Mouse (Mus musculus) retina, postnatal 1 day (tissue): ENCODE measurements at regions not wholly inside any gene's neighbourhood (a gene's known extent, or its start where the extent isn't known, plus 50 kb on each side); places are given as distances from the start of the nearest gene placed in this dataset.

Experiments used
- DNase-seq: peaks from one replicate; pipeline ENCODE4 v3.0.0-alpha.2; 2012

DNA sequence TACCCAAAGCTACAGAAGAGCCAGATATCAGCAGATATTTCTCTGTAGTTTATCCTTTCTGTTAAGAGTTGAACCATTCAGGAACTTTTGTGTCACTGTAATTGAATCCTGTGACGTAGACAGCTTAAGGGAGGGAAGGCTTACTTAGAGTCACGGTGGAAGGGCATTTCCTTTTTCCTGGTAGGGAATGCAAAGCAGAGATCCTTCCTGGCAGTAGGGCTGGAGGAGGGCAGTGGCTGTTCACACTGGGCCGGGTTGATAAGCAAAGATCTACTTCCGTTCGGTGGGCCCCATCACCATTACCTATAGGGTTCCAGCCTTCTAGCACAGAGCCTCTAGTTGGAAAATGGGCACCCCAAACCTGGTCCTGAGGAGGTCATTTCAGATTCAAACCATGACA, 710.7 kb upstream of the Car8 start:
- DNase-seq: no peak

DNA sequence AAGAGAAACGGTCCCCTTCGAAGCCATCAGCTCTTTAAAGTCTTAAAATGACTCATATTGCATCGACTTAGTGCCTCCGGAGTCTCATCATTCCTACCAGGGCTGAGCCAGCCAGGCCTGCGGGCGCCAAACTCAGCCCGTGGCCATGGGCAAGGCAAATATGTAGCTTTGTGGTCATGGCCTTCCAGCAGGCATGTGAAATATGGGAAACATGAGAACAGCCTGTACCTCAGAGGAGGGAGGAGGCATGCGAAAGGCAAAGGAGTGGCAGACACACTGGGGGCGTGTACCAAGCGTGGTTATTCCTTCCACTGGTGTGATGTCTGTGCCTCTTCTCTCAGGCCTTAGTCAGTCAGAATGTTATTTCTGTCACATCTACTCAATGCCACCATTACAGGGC, 706.3 kb upstream of the Car8 start:
- no peak for DNase-seq

DNA sequence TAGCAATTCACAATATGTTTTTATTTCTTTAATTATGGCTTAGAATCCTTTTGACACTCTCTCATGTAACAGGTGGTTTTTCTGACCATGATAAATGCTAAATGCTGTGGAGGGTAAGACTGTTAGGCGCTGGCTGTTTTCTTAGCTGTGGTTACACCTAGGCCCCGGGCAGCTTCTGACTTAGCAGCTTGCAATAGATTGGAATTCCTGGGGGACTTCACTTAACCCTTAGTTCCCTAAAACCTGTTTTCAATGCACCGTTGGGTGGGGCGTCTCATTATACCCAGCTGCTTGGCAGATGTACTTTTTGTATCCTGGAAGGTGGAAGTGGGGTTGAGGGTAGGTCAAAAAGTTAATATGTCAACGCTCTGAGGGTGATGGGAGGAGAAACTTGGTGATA, 704.2 kb upstream of the Car8 start:
- no peak for DNase-seq

DNA sequence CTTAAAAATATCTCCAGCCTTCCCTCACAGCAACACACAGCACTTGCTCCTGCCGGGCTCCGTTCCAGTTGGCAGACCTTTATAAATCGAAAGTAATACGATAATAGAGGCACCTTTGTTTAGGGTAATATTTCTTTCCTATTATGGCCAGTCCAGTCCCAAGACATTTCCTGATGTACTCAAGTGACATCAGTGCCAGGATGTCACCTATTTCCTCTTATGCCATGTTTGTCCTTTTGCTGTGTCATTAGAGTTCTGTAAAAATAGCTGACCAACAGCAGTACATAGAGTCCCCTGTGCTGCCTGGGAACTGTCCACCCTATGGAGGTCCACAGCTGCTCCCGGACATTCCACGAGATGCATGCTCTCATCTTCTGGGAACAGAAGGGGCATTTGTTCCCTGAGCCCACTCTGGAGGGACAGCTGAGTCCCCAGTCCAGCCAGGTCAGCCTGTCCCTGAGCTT, 700.1 kb upstream of the Car8 start:
- peak; percentile 75 for DNase-seq

DNA sequence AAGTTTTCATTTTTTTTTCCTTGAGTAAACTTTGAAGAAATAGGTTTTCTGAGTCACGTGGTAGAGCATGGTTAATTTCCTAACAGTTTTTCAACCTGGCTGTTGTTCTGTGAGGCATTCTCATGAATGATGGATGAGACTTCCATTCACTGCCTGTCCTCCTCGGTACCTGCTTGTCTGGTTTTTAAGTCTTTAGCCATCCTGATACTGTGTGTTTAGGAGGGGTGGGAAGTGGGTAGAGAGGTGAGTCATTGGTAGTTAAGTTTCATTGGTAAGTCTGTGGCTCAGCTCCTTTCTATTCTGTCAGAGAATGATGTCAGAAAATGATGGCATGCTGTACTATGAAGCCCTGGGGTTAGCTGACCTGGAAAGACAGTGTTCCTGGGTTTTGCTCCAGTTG, 697.1 kb upstream of the Car8 start:
- DNase-seq: no peak

DNA sequence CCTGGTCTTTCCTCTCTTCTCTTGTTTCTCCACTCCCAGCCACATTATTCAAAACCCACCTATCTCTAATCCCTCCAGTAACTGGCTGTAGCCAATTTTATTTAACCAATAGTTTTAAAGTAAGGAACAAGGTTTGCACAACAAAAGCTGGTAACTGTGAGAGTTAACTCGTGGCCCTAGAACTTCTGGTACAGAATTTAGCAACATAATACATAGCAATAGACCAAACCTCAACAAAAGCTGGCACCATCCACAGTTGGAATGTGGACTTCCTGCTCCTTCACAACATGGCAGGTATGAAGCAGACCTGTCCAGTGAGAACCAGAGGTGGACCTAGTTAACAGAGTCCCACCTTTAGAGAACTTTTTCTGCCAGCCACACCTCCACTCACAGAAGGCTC, 695.7 kb upstream of the Car8 start:
- no peak for DNase-seq

DNA sequence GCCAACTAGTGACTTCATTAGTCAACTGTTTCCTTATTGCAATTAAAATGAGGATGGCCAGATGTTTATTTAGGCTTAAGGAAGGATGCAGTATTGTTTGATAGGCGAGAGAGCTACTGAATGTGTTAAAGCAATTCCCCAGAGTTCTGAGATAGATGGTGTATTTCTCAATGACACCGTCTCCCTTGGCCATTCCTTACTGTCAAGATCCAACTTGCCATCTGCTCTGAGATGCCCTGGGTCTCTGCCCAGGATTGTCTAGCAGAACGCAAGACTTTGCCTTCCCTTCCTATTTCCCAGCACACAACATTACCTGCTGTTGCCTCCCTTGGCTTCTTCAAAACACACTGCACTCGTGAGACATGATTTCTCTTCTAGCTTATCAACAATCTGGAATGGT, 690.5 kb upstream of the Car8 start:
- no peak for DNase-seq

DNA sequence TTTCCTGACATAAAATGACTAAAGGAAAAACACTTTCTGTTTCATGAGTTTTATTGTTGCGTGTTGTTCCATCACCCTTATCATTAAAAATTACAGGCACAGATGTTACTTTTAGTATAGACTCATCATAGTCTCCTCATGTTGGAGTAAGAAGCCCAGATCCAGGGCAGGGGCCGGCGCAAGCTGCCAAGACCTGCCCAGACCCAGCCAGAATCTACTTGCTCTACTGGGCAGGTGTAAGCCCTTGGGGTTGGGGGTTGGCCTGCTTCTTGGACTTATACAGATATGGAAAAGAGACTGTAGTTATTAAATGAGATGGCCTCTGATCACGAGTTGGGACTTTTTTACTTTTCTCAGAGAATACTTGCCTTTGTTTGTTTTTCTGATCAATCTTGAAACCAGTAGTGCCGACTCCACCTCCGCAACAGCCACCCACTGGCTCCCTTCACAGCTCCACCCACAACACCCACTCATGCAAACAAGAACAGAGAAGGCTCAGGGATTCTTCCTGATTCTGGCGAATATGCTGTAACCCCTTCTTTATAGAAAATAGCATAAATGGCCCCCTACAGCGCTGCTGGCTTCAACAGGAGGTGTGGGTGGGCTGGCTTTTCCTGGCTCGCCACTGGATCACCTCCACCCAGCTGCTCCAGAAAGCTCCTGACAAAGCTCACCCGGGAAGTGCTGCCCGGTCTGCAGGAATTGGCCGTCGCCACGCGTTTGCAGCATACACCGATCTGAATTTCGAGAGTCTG, 689.9 kb upstream of the Car8 start:
- no peak for DNase-seq

DNA sequence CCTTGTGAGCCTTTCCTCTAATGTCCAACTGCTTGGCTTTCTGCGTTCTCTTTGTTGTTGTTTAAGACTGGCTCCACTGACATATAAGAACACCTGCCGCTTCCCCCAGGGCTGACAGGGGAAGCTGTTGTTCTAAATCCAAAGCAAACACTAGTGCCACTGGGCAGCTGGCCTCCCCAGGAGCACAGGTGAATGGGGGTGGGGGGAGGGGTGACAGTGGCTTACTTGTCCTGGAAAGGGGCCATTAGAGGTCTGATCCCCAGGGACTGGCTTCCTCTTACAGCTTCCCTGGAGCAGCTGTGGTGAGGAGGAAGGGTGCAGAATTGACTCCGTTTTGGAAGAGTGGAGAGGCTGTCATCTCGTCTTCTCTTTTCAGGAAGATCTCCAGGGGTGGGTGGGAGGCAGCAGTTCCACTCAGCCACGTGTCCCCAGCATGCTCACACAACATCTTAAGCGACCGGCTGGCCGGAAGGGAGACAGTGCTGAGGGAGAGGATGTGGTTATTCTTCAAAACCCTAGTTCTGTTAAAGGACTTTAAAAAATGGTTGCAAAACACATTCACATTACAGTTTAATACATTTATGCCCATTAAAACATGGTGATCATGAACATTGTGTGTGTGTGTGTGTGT, 688.5 kb upstream of the Car8 start:
- no peak for DNase-seq

DNA sequence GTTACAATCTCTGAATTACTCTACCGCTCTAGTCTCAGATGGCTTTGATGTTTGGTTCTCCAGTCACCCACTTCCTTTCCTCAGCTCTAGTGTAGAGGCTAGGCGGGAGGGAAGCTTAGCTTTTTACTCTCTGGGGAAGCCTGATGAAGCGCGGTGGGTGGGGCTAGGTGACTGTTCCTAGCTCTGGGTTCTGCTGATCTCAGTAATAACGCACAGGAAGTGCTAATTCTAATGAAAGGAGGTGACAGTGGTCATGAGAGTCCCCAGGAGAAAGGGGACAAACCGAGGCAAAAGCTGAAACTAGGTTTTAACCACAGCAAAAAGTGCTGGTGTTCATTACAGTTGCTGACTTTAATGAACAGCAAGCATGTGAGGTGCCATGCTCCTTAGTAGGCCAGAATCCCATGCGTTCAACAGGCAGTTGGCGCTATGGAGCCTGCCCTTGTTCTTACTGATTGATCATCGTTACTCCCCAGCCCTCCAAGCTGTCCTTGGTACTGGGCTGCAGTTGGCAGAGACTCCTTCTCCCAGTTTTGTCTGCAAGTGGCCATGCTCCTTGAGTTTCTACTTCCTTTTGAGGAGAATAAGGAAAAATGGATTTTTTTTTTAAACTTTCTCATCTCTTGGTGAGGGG, 687.9 kb upstream of the Car8 start:
- DNase-seq: no peak

DNA sequence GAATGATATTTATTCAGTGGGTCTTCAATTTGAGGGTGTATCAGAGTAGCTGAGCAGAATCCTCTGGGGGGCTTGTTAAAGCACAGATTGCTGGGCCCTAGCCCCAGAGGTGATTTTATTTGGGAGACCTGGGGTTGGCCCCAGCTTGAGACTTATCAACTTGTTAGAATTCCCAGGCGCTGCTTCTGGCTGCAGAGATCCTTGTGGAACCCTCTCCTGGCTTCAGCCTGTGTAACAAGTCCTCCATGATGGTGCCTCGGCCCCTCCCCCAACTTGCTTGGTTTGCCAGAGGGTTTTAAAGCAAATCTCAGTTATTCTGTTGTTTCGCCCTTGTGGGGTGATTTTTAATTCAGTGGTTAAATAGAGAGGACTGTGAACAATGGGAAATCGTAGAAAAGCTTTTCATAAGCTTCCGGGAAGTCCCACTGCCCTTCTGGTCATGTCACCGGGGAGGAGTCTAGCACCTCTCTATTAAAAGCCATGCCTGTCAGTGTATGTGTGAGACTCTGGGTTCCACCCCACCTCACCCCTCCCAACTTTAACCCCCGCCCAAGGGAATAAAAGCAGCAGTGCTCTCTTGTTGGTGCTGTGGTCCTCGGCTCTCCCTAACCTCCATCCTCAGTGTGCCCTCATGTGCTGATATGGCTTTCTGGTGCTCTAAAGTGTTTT, 684.0 kb upstream of the Car8 start:
- no peak for DNase-seq

DNA sequence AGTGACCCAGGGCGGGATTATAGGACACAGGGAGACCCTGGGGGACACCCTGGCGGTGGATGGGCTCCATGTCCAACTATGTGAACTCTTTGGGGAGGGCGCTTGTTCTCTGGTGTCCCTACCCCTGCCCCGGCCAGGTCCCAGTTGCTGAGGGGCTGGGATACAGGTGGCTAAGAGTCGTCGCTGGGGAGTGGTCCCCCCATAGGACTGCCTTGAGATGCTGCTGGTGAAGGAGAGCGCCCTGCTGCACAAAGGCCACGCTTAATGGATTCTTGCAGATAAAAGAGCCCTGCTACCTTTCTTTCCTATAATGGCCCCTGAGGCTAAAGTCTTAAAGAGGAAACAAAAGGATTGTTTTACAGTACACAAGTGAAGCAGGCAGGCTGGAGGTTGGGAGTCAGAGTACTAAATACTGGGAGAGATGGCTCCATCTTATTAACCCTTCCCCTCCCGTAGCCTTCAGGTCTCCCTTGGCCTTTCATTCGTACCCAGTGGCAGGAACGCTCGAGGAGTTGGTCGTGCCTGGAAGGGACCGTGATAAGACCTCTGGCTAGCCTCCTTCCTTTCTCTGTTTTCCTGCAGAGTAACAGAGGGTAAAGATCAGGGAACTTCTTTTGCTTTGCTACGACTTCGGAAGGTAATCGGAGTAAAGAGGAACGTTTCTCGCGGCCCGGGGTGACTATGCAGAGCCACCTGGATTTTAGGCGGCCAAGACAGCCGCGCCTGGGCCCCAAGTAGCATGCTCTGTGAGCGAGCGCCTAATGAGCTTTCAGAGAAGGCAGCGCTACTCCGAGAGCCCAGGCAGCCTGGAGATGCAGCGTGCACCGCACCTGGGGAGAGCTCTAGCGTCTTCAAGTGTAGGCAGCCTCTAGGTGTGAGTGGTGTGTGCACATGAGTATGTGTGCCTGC, 682.9 kb upstream of the Car8 start:
- peak; percentile 48 for DNase-seq

DNA sequence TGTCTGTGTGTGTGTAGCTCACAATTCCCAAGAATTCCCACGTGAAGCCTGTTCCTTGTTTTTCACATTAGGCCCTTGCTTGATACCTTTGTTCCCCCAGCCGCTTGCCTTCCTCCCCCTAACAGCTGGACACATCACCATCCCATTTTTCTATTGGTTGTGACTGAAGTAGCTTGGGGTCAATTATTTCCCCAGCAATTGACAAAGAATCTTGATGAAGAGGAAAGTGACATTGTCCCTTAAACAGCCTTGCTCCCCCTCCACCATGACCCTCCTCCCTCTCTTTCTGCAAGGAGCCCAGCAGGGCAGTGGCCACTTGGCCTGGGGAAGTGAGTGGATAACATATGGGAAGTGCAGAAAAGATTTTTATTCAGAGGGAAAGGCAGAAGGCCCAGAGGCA, 681.5 kb upstream of the Car8 start:
- DNase-seq: peak; percentile 75

DNA sequence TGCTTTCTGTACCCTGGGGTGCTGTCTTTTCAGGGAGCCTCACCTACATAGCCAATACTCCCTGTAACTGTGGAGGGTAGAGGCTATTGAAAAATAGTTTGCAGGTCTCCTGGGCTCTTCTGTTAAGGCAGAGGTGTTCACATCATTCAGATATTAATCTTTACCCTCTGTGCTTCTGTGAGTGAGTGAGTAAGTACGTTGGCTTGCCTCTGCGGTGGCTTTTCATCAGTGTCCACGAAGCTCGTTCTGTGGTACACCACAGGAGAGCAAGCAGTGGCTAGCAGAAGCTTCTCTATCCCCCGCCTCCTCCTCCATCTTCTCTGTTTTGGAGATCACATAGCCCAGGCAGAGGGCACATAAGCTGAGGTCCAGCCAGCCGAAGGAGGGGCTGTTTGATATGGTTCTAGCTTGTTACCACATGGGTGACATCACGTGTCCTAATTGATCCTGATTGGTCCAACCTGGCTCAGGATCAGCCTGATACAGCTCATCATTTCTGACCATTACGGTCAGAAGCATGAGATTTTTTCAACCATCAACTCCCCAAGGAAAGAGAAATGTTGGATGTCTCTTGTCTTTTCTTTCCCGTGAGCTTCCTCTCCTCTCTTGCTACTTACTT, 680.6 kb upstream of the Car8 start:
- DNase-seq: peak; percentile 60
